Mouse (Mus musculus): ENCODE data around the gene Slc2a9. TPM values are rescaled to one million over a fixed set of nuclear protein-coding genes. Genes with fewer than 3 reads are reported as not detected.

Slc2a9 gene
- total and polyA plus RNA-seq, 3 experiments = 0.50 to 4.2 (median 3.5) TPM

GRCm38 (mm10) chr5:38318966-38319786 lies 183.8 kb downstream of the Slc2a9 start, which contains the start of gene Drd5:
Gene Drd5 (plus strand): TSS chr5:38319367.
- Histone ChIP-seq H3K36me3 (replicated peaks) (no peaks in the 10 kb centered on the region), H3K4me3 (ENCODE audit: low read depth, low read length) (no peak within 1 kb of the TSS), H3K9me3 (replicated peaks) (no peaks in the 10 kb centered on the region), H3K27me3 (ENCODE audit: insufficient read depth, low read length) (peaks cover 16% of the 10 kb centered on the region), H3K4me1 (ENCODE audit: insufficient read depth, low read depth, low read length) (no peaks in the 10 kb centered on the region)
- no peak for DNase-seq (ENCODE audit: low spot score)
- no peak for ATAC-seq (ENCODE audit: extremely low read depth, insufficient number of reproducible peaks, low FRiP score, poor library complexity, severe bottlenecking)
- TF ChIP-seq GATA2 (IDR thresholded peaks at IDR 0.05; ENCODE audit: borderline replicate concordance, low read depth, low read length) (no peak), TAL1 (conservative IDR thresholded peaks at IDR 0.05; ENCODE audit: low read depth, low read length) (no peak), CTCF (IDR thresholded peaks at IDR 0.05; ENCODE audit: low read depth, low read length) (no peak), POLR2AphosphoS5 (IDR thresholded peaks at IDR 0.05; ENCODE audit: insufficient replicate concordance, low read depth, low read length) (no peak), GATA1 (IDR thresholded peaks at IDR 0.05; ENCODE audit: borderline replicate concordance, low read length) (no peak)

GRCm38 (mm10) chr5:38309795-38310194 lies 193.1 kb downstream of the Slc2a9 start:
- no peak for TF ChIP-seq GATA1 (IDR thresholded peaks at IDR 0.05; ENCODE audit: borderline replicate concordance, low read length)
- no peak for TF ChIP-seq POLR2AphosphoS5 (IDR thresholded peaks at IDR 0.05; ENCODE audit: insufficient replicate concordance, low read depth, low read length)
- no peak for TF ChIP-seq CTCF (IDR thresholded peaks at IDR 0.05; ENCODE audit: low read depth, low read length)
- no peak for TF ChIP-seq GATA2 (IDR thresholded peaks at IDR 0.05; ENCODE audit: borderline replicate concordance, low read depth, low read length)
- no peak for TF ChIP-seq TAL1 (conservative IDR thresholded peaks at IDR 0.05; ENCODE audit: low read depth, low read length)
- no peak for DNase-seq (ENCODE audit: low spot score)
- H3K4me1 ChIP-seq (ENCODE audit: insufficient read depth, low read depth, low read length) = peaks cover 9% of the 10 kb centered on the region
- no peaks in the 10 kb centered on the region for H3K36me3 ChIP-seq (replicated peaks)
- no peak overlapping the region for H3K4me3 ChIP-seq (ENCODE audit: low read depth, low read length)
- H3K27me3 ChIP-seq (ENCODE audit: insufficient read depth, low read length) = peaks cover 26% of the 10 kb centered on the region
- H3K9me3 ChIP-seq (replicated peaks) = no peaks in the 10 kb centered on the region
- ATAC-seq (ENCODE audit: extremely low read depth, insufficient number of reproducible peaks, low FRiP score, poor library complexity, severe bottlenecking) = no peak

GRCm38 (mm10) chr5:38308873-38309272 lies 194.1 kb downstream of the Slc2a9 start:
- H3K27me3 ChIP-seq (ENCODE audit: insufficient read depth, low read length) = peaks cover 26% of the 10 kb centered on the region
- peak; percentile 41 for DNase-seq (ENCODE audit: low spot score)

DNA sequence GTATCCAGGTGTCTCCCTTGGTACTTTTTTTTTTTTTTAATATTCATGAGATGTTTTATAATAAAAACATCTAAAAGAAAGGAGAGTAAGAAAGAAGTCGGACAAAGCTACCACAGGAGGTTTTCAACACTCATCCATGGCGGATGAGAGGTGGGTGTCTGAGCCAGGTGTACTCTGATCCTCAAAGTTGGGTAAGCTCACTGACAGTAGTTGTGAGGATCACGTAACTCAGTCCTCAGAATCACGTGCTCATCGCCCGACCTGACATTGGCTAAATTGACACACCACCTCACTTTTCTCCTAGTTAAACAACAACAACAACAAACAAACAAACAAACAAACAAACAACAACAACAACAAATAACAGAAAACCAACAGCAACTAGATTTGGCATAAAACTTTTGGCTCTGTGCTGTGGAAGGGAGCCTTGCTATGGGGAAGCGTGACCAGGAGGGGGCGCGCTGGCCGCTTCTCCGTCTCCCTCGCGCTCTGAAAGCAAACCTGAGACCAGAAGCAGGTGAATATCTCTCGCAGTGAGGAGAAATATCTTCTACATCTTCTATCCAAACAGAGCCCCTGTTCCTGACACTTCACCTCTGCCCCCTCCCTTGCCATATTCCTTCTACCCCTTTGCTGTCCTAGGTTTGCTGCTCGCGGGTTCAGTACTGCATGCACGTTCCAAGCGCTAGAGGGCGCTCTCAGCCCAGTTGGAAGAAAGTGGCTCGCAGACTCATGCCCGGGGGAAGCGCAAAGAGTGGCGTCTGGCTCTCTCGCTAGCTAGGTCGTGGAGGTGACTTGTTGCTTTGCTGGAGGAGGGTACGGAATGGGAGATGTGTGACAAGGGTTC lies 195.5 kb downstream of the Slc2a9 start:
- peak overlapping the region; percentile 56; the same call in 1 of the 2 replicates for H3K4me3 ChIP-seq (ENCODE audit: low read depth, low read length)
- DNase-seq (ENCODE audit: low spot score) (peak; percentile 72), ATAC-seq (ENCODE audit: extremely low read depth, insufficient number of reproducible peaks, low FRiP score, poor library complexity, severe bottlenecking) (peak; percentile 68)
- TF ChIP-seq POLR2AphosphoS5 (IDR thresholded peaks at IDR 0.05; ENCODE audit: insufficient replicate concordance, low read depth, low read length) = no peak
- peak; percentile 54; the same call in 1 of the 2 replicates for TF ChIP-seq CTCF (IDR thresholded peaks at IDR 0.05; ENCODE audit: low read depth, low read length)
- peaks cover 9% of the 10 kb centered on the region for H3K4me1 ChIP-seq (ENCODE audit: insufficient read depth, low read depth, low read length)
- peaks cover 29% of the 10 kb centered on the region for H3K27me3 ChIP-seq (ENCODE audit: insufficient read depth, low read length)
- H3K9me3 ChIP-seq (replicated peaks) = no peaks in the 10 kb centered on the region
- no peaks in the 10 kb centered on the region for H3K36me3 ChIP-seq (replicated peaks)

More at GRCm38 (mm10) chr5:38308873-38309272, 194.1 kb downstream of the Slc2a9 start:
- Histone ChIP-seq H3K36me3 (replicated peaks) (no peaks in the 10 kb centered on the region), H3K4me3 (ENCODE audit: low read depth, low read length) (no peak overlapping the region), H3K9me3 (replicated peaks) (no peaks in the 10 kb centered on the region), H3K4me1 (ENCODE audit: insufficient read depth, low read depth, low read length) (peaks cover 9% of the 10 kb centered on the region)
- ATAC-seq (ENCODE audit: extremely low read depth, insufficient number of reproducible peaks, low FRiP score, poor library complexity, severe bottlenecking) = peak; percentile 64; the same call in 1 of the 2 replicates
- TF ChIP-seq GATA1 (IDR thresholded peaks at IDR 0.05; ENCODE audit: borderline replicate concordance, low read length) (no peak), CTCF (IDR thresholded peaks at IDR 0.05; ENCODE audit: low read depth, low read length) (peak; percentile 33; the same call in 1 of the 2 replicates)

- ATAC-seq (ENCODE audit: extremely low read depth, insufficient number of reproducible peaks, low FRiP score, poor library complexity, severe bottlenecking) (no peak), DNase-seq (ENCODE audit: low spot score) (no peak)
- no peak for TF ChIP-seq GATA1 (IDR thresholded peaks at IDR 0.05; ENCODE audit: borderline replicate concordance, low read length)
- no peak for TF ChIP-seq POLR2AphosphoS5 (IDR thresholded peaks at IDR 0.05; ENCODE audit: insufficient replicate concordance, low read depth, low read length)
- TF ChIP-seq GATA2 (IDR thresholded peaks at IDR 0.05; ENCODE audit: borderline replicate concordance, low read depth, low read length) = no peak
- no peak for TF ChIP-seq TAL1 (conservative IDR thresholded peaks at IDR 0.05; ENCODE audit: low read depth, low read length)
- TF ChIP-seq CTCF (IDR thresholded peaks at IDR 0.05; ENCODE audit: low read depth, low read length) = no peak
- no peaks in the 10 kb centered on the region for H3K9me3 ChIP-seq (replicated peaks)
- peaks cover 22% of the 10 kb centered on the region for H3K27me3 ChIP-seq (ENCODE audit: insufficient read depth, low read length)
- H3K4me3 ChIP-seq (ENCODE audit: low read depth, low read length) = no peak overlapping the region
- H3K4me1 ChIP-seq (ENCODE audit: insufficient read depth, low read depth, low read length) = peaks cover 9% of the 10 kb centered on the region
- no peaks in the 10 kb centered on the region for H3K36me3 ChIP-seq (replicated peaks)
These were observed 197.7 kb downstream of the Slc2a9 start for GRCm38 (mm10) chr5:38305241-38305640.

DNA sequence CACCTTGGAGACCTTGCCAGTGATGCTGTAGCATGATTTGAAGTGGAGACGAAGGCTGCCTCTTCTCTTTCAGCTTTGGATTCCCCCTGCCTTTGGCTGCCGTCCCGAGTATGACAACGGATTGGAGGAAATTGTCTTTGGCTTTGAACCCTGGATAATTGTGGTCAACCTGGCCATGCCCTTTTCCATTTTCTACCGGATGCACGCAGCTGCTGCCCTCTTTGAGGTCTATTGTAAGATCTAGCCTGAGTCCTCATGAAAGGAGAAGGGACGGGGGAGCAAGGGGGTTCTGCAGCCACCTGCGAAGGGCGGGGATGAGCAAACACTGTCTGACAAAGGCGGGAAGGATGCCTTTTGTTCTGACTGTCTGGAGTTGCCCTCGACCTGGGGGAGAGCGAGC lies 200.3 kb downstream of the Slc2a9 start:
- Histone ChIP-seq H3K9me3 (replicated peaks) (no peaks in the 10 kb centered on the region), H3K27me3 (ENCODE audit: insufficient read depth, low read length) (peaks cover 10% of the 10 kb centered on the region), H3K4me3 (ENCODE audit: low read depth, low read length) (no peak overlapping the region), H3K36me3 (replicated peaks) (no peaks in the 10 kb centered on the region), H3K4me1 (ENCODE audit: insufficient read depth, low read depth, low read length) (peaks cover 2% of the 10 kb centered on the region)
- ATAC-seq (ENCODE audit: extremely low read depth, insufficient number of reproducible peaks, low FRiP score, poor library complexity, severe bottlenecking) = no peak
- DNase-seq (ENCODE audit: low spot score) = no peak
- TF ChIP-seq POLR2AphosphoS5 (IDR thresholded peaks at IDR 0.05; ENCODE audit: insufficient replicate concordance, low read depth, low read length) (no peak), CTCF (IDR thresholded peaks at IDR 0.05; ENCODE audit: low read depth, low read length) (no peak), TAL1 (conservative IDR thresholded peaks at IDR 0.05; ENCODE audit: low read depth, low read length) (no peak), GATA1 (IDR thresholded peaks at IDR 0.05; ENCODE audit: borderline replicate concordance, low read length) (no peak), GATA2 (IDR thresholded peaks at IDR 0.05; ENCODE audit: borderline replicate concordance, low read depth, low read length) (no peak)
